Mouse (Mus musculus) intestine, embryonic 16.5 days (tissue): ENCODE data around the gene Zfp444. TPM values are rescaled to one million over a fixed set of nuclear protein-coding genes. Genes with fewer than 3 reads are reported as not detected.

Source experiments
- ATAC-seq: fragments of 200-750 bp; cut with Nextera tagmentation; 2 replicates; pipeline ENCODE4 v1.8.0; 2017; ENCODE audit warnings: moderate TSS enrichment, moderate library complexity
- H3K27ac ChIP-seq: fragments of 300-500 bp; sonication (generic); 2 replicates; pipeline ENCODE4 v1.5.1; 2014; ENCODE audit warnings: mild to moderate bottlenecking, low read length
- H3K27me3 ChIP-seq: fragments of 300-500 bp; sonication (generic); replicated peaks from 2 replicates; pipeline ENCODE4 v1.6.1; 2014; ENCODE audit warnings: low read length, control low read depth, mixed read lengths; ENCODE audit not compliant: control insufficient read depth, insufficient read depth
- H3K36me3 ChIP-seq: fragments of 300-500 bp; sonication (generic); 2 replicates; pipeline ENCODE4 v1.6.1; 2014; ENCODE audit warnings: low read length, control low read depth; ENCODE audit not compliant: control insufficient read depth, insufficient read depth
- H3K4me1 ChIP-seq: fragments of 300-500 bp; sonication (generic); 2 replicates; pipeline ENCODE4 v1.6.1; 2014; ENCODE audit warnings: low read length, control low read depth, mixed read lengths; ENCODE audit not compliant: control insufficient read depth, insufficient read depth
- H3K4me2 ChIP-seq: fragments of 300-500 bp; sonication (generic); 2 replicates; pipeline ENCODE4 v1.6.1; 2014; ENCODE audit warnings: low read depth, low read length, control low read depth
- H3K4me3 ChIP-seq: fragments of 300-500 bp; sonication (generic); 2 replicates; pipeline ENCODE4 v1.5.1; 2014; ENCODE audit warnings: mild to moderate bottlenecking, low read length
- H3K9ac ChIP-seq: fragments of 300-500 bp; sonication (generic); 2 replicates; pipeline ENCODE4 v1.6.1; 2014; ENCODE audit warnings: low read depth, low read length
- H3K9me3 ChIP-seq: fragments of 300-500 bp; sonication (generic); 2 replicates; pipeline ENCODE4 v1.6.1; 2016; ENCODE audit warnings: low read length, control low read depth; ENCODE audit not compliant: control insufficient read depth
- WGBS: fragments of 180-500 bp; shearing (Covaris S2); extraction: QIAGEN DNeasy Blood & Tissue Kit; methylation state at CpG from one replicate; pipeline ENCODE4 v1.1.7; 2014; 5-methylcytosine and 5-hydroxymethylcytosine counted together
- polyA plus RNA-seq: library from polyadenylated mRNA; unstranded; fragments of >200 nt; fragmentation: Nextera tagmentation; extraction: Ambion mirVana; gene quantifications from 2 replicates; pipeline ENCODE4 v1.2.1, GENCODE M21; 2015

Zfp444 gene
- polyA plus RNA-seq, 1 experiment from 2014 or later = 35.3 TPM

DNA sequence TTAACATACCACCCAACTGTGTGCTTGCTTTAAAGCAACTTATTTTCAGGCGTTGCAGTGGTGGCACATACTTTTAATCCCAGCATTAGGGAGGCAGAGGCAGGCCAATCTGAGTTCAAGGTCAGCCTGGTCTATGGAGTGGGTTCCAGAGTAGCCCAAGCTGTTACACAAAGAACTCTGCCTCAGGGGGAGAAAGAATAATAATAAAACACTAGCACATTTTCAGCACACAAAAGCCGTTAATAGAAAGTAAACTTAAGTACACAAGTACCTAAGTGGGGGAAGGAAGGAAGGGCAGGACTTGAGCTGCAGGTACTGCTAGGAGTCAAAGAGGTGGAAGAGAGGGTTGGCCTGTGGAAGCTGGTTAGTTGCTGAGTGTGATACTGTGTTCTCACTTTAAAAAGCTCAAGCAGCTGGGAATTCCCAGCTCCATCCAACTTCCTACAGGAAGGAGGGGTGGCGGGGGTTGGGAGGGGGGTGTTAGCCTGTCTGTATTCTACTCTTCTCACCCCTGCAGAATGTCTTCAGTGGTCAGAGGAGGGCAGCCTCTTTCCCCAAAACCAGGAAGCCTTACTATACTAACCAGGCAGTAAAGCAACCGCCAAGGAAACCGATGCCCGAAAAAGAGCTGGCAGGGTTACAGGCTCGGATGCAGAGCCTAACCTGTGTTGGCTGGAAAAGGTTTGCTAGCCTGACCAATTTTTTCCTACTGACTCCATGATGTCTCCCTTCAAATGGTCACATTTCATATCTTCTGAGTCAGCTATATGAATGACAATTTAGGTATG is 25.6 kb upstream of the Zfp444 start:
- 0 out of 2 replicates have a peak, but pooled peaks have one; percentile 5 for ATAC-seq
- Histone ChIP-seq H3K9me3 (no peaks in the 10 kb centered on the region), H3K4me3 (no peak overlapping the region), H3K27me3 (no peaks in the 10 kb centered on the region), H3K9ac (no peak overlapping the region; the same call in 1 of the 2 replicates), H3K4me2 (no peak overlapping the region), H3K27ac (peak overlapping the region; percentile 43; the same call in 1 of the 2 replicates), H3K4me1 (peaks cover 29% of the 10 kb centered on the region), H3K36me3 (peaks cover under 1% of the 10 kb centered on the region; the same call in 1 of the 2 replicates)
- 76% methylated on average over 7 of the region's 7 CpGs for WGBS

DNA sequence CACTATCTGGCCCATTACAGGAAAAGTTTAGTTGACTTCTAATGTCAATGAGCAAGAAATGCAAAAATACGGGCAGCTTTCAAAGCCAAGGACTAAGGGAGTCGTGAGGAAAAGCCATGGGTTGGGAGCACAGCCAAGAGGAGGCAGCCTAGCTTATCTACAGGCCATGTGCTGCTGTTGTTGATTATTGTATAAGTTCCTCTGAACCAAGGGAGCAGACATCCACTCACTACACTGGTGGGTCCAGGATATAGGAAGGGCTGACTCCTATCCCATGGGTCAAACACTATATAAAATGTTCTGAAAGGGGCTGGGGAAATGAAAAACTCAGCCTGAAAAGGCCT is 25.1 kb upstream of the Zfp444 start:
- Histone ChIP-seq H3K9ac (no peak overlapping the region), H3K4me2 (no peak overlapping the region), H3K4me1 (peaks cover 32% of the 10 kb centered on the region), H3K4me3 (no peak overlapping the region), H3K27ac (0 out of 2 replicates have a peak overlapping the region, but pooled peaks have one; percentile 15), H3K9me3 (no peaks in the 10 kb centered on the region), H3K27me3 (no peaks in the 10 kb centered on the region), H3K36me3 (no peaks in the 10 kb centered on the region; the same call in 1 of the 2 replicates)
- WGBS = 52% methylated on average over 2 of the region's 2 CpGs
- ATAC-seq = peak; percentile 32; the same call in 1 of the 2 replicates

DNA sequence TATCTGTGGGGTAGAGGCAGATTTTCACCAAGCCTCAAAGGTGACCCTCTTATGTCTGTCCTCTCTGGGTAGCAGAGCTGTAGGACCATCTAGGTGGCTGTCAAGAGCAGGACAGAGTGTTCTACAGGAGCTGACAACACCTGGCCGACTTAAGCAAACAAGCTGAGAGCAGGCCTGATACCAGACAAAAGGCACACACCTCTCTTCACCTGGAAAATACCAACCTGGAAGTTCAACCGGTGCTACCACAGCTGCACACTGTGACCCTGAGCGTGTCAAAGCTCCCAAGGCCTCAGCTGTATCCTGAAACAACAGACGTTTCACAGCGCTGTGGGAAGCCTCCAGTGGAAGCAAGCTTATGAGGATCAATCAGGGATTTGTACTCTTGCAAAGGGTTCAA is 24.3 kb upstream of the Zfp444 start:
- peak; percentile 51 for ATAC-seq
- H3K36me3 ChIP-seq = no peaks in the 10 kb centered on the region; the same call in 1 of the 2 replicates
- WGBS = 55% methylated on average over 5 of the region's 5 CpGs
- H3K27me3 ChIP-seq = no peaks in the 10 kb centered on the region
- 0 out of 2 replicates have a peak overlapping the region, but pooled peaks have one; percentile 3 for H3K9ac ChIP-seq
- no peaks in the 10 kb centered on the region for H3K9me3 ChIP-seq
- H3K4me2 ChIP-seq = no peak overlapping the region
- no peak overlapping the region for H3K4me3 ChIP-seq
- peaks cover 34% of the 10 kb centered on the region for H3K4me1 ChIP-seq
- 0 out of 2 replicates have a peak overlapping the region, but pooled peaks have one; percentile 10 for H3K27ac ChIP-seq

DNA sequence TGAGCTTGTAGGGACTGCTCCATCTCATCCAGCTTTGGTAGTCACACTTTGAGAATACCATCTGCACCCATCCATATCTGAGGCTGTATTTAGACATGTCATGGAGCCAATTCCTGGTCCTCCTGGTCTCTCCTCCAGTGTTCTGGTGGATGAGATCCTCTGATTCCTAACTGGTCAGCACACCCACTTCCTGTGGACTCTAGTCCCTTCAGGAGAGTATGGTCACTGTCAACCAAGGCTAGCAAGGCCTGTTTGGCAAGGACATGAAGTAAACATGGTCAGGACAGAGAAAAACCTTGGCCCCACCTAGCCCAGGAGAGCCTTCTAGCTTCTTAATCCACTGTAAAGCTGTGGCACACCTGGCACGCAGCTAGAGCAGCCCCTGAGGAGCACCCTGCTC is 20.8 kb upstream of the Zfp444 start:
- Histone ChIP-seq H3K36me3 (no peaks in the 10 kb centered on the region), H3K27me3 (no peaks in the 10 kb centered on the region), H3K9me3 (no peaks in the 10 kb centered on the region), H3K27ac (no peak overlapping the region), H3K9ac (no peak overlapping the region), H3K4me1 (peaks cover 44% of the 10 kb centered on the region), H3K4me2 (no peak overlapping the region), H3K4me3 (no peak overlapping the region)
- WGBS = 92% methylated on average over 1 of the region's 1 CpGs
- no peak for ATAC-seq

DNA sequence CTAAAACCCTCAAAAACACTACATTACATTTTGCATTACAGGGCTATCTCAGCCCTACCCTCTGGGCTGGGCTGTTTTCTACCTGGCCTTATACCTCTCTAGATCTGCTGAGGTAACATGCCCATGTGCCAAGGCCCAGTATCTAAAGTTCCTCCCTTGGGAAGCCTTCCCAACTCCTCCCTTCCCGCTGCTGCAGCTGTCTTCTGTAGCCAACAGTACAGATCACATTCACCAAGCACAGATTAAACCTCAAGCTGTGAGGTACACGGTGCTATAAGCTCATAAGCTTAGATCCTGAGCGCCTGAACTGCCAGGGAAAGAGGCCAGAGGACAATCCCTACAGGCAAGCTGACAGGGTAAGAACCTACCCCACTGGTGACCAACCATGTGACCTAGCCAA is 20.0 kb upstream of the Zfp444 start:
- Histone ChIP-seq H3K9me3 (no peaks in the 10 kb centered on the region), H3K36me3 (no peaks in the 10 kb centered on the region), H3K27me3 (no peaks in the 10 kb centered on the region), H3K9ac (no peak overlapping the region), H3K4me1 (peaks cover 42% of the 10 kb centered on the region), H3K27ac (no peak overlapping the region), H3K4me2 (no peak overlapping the region), H3K4me3 (no peak overlapping the region)
- WGBS = 85% methylated on average over 3 of the region's 3 CpGs
- ATAC-seq = no peak

DNA sequence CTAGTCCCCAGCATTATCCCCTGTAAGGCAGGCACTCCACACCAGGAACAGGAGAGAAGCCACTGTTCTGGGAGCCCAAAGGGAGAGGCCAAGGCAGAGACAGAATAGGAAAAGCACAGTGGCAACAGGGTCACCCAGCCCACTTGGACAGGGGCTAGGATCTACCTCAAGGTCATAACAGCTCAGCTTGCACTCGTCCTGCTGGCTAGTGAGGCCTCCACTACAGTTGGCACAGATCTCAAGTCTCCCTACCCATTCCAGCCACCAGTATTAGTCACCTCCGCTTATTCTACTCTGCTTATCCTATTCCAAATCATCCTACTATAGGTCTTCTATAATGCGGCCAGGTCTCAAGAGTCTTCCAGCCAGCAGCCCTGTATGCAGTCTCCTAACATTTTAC is 18.9 kb upstream of the Zfp444 start:
- H3K27ac ChIP-seq = no peak overlapping the region
- H3K4me2 ChIP-seq = no peak overlapping the region
- no peaks in the 10 kb centered on the region for H3K27me3 ChIP-seq
- no peak overlapping the region for H3K4me3 ChIP-seq
- peaks cover 37% of the 10 kb centered on the region for H3K4me1 ChIP-seq
- no peaks in the 10 kb centered on the region for H3K36me3 ChIP-seq
- no peaks in the 10 kb centered on the region for H3K9me3 ChIP-seq
- no peak for ATAC-seq
- no peak overlapping the region for H3K9ac ChIP-seq
- 87% methylated on average over 3 of the region's 3 CpGs for WGBS

DNA sequence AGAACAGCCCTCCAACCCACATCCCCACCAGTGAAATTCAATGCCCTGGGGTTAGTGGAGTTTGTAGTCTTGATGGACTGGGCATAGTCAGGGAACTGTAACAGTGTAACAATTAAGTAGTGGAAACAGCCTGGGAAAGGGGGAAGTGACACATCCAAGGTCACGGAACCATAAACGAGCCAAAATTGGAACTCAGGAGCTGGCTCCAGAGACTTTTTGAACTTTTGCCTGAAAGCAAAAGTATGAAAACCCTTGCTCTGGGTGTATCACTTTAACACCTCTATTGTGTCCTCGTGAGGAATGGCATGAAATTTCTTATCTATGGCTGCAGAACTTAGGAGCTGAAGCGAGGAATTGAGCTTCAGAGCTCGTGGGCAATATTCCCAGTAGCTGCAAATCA is 17.9 kb upstream of the Zfp444 start:
- Histone ChIP-seq H3K4me3 (peak overlapping the region; percentile 80; the same call in 1 of the 2 replicates), H3K27me3 (no peaks in the 10 kb centered on the region), H3K27ac (peak overlapping the region; percentile 93), H3K4me2 (peak overlapping the region; percentile 78), H3K9ac (peak overlapping the region; percentile 88; the same call in 1 of the 2 replicates), H3K9me3 (no peaks in the 10 kb centered on the region), H3K4me1 (peaks cover 31% of the 10 kb centered on the region), H3K36me3 (no peaks in the 10 kb centered on the region)
- 57% methylated on average over 5 of the region's 5 CpGs for WGBS
- ATAC-seq = no peak

DNA sequence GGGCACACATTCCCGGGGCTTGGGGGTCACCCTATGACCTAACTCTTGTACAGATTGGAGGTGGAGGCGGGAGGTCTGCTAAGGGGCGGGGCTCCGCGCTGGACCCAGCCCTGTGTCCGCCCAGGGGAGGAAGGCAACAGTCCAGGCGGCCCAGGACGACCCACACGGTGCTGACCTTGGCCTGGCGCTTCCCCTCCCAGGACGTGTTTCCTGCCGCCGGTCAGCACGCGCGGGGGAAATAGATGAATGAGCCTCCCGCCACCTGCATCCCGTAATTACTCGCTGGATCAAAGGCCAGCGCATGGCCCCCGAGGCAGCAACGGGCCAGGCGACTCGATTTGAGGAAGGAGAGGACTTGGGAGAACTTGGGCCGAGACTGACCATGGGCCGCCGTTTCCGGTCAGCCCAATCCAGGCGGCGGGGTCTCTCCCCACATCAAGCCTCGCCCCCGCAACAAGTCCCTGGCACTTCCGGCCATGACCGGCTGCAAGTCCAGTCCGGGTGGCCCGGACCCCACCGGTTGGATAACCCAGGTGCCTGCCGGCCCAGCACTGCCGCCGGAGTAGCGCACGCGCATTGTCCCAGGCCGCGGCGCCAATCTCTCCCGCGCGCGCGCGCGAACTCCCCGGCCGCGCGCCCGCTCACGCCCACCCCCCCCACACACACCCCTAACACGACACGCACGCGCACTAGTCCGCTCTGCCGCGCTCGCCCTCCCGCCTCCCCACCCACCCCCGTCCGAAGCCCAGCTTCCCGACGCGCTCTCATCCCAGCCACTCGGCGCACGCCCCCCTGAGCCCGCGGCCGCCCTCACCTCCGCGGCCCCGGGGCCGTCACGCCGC is 16.8 kb upstream of the Zfp444 start:
- peak; percentile 73 for ATAC-seq
- Histone ChIP-seq H3K27me3 (no peaks in the 10 kb centered on the region), H3K4me3 (peak overlapping the region; percentile 80), H3K4me1 (peaks cover 31% of the 10 kb centered on the region), H3K36me3 (no peaks in the 10 kb centered on the region), H3K9ac (peak overlapping the region; percentile 88), H3K27ac (peak overlapping the region; percentile 93), H3K4me2 (peak overlapping the region; percentile 78), H3K9me3 (no peaks in the 10 kb centered on the region)
- WGBS = under 1% methylated on average over 84 of the region's 85 CpGs

DNA sequence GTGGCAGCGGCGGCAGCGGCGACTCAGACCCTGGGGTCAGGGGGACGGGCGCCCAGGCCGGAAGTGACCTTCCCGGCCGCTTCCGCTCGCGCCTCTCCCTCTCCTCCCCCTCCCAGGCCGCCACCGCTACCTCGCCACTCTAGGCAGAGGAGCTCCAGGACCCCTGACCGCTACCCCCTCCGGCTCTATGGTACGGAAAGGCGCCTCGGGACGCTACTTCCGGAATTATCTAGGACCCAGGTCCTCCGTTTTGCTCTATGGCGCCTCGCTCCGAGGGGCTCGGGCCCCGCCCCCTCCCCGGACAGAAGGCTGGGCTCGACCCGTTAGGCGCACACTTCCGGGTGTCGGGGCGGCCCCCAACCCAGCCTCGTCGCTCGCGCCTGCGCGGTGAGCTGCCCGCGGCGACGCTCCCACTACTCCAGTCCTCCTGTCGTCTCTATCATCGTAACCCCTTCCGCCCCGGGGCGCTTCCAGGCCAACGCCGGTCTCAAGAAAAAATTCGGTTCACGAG is 16.1 kb upstream of the Zfp444 start, which contains the start of gene Zfp787:
TSS of gene Zfp787 (minus strand) at position 97 of the 511 bp plus-strand sequence.
- ATAC-seq = peak; percentile 95
- WGBS = under 1% methylated on average over 49 of the region's 54 CpGs

More for the DNA sequence above, 16.1 kb upstream of the Zfp444 start, which contains the start of gene Zfp787:
- Histone ChIP-seq H3K9me3 (no peaks in the 10 kb centered on the region), H3K27me3 (no peaks in the 10 kb centered on the region), H3K36me3 (no peaks in the 10 kb centered on the region), H3K27ac (peak within 1 kb of the TSS; percentile 93), H3K4me2 (peak within 1 kb of the TSS; percentile 78), H3K4me1 (peaks cover 31% of the 10 kb centered on the region), H3K4me3 (peak within 1 kb of the TSS; percentile 80), H3K9ac (peak within 1 kb of the TSS; percentile 88)
